Mouse (Mus musculus) small intestine, adult 2 months (tissue): Measurements from ENCODE around the gene Cd3eap.

Source experiments
- CTCF ChIP-seq: fragments of 200-500 bp; IDR thresholded peaks from 2 replicates; pipeline ENCODE4 v1.5.1; 2012; ENCODE audit warnings: low read depth, mild to moderate bottlenecking, control low read depth, inconsistent platforms, low read length, moderate library complexity, mixed read lengths; ENCODE audit not compliant: insufficient replicate concordance, insufficient read length; ENCODE audit errors: extremely low read depth
- POLR2A ChIP-seq: fragments of 200-500 bp; IDR thresholded peaks from 2 replicates; pipeline ENCODE4 v1.6.1; 2012; ENCODE audit warnings: low read depth, mild to moderate bottlenecking, control low read depth, inconsistent platforms, low read length, moderate library complexity

- TF ChIP-seq CTCF: no peak
- TF ChIP-seq POLR2A: no peak
Observed at GRCm38 (mm10) chr7:19382166-19382541, 22.9 kb upstream of the Cd3eap start.
